Mouse (Mus musculus) forebrain, embryonic 14.5 days (tissue): ENCODE measurements around the gene Serinc5. TPM values are rescaled to one million over a fixed set of nuclear protein-coding genes. Genes with fewer than 3 reads are reported as not detected.

ENCODE experiments used
- ATAC-seq: fragments of 200-750 bp; cut with Nextera tagmentation; 2 replicates; pipeline ENCODE4 v1.8.0; 2017; ENCODE audit warnings: mild to moderate bottlenecking, moderate library complexity
- DNase-seq: peaks from one replicate; pipeline ENCODE4 v3.0.0-alpha.2; 2015; ENCODE audit warnings: low spot score
- H3K27ac ChIP-seq: fragments of 300-500 bp; sonication (generic); 2 replicates; pipeline ENCODE4 v1.5.1; 2014; ENCODE audit warnings: low read depth, mild to moderate bottlenecking, control low read depth, low read length, moderate library complexity
- H3K27me3 ChIP-seq: fragments of 300-500 bp; sonication (generic); replicated peaks from 2 replicates; pipeline ENCODE4 v1.6.1; 2014; ENCODE audit warnings: low read length, control low read depth, mixed read lengths; ENCODE audit not compliant: control insufficient read depth, insufficient read depth
- H3K36me3 ChIP-seq: fragments of 300-500 bp; sonication (generic); 2 replicates; pipeline ENCODE4 v1.6.1; 2014; ENCODE audit warnings: low read length, control low read depth; ENCODE audit not compliant: control insufficient read depth, insufficient read depth
- H3K4me1 ChIP-seq: fragments of 300-500 bp; sonication (generic); 2 replicates; pipeline ENCODE4 v1.6.1; 2014; ENCODE audit warnings: antibody characterized with exemption, low read length, control low read depth; ENCODE audit not compliant: control insufficient read depth, insufficient read depth
- H3K4me2 ChIP-seq: fragments of 300-500 bp; sonication (generic); 2 replicates; pipeline ENCODE4 v1.6.1; 2014; ENCODE audit warnings: mild to moderate bottlenecking, control low read depth, low read length
- H3K4me3 ChIP-seq: fragments of 300-500 bp; sonication (generic); 2 replicates; pipeline ENCODE4 v1.5.1; 2014; ENCODE audit warnings: low read depth, low read length, control low read depth
- H3K9ac ChIP-seq: fragments of 300-500 bp; sonication (generic); 2 replicates; pipeline ENCODE4 v1.6.1; 2014; ENCODE audit warnings: mild to moderate bottlenecking, low read length, control low read depth, moderate library complexity
- H3K9me3 ChIP-seq: fragments of 300-500 bp; sonication (generic); replicated peaks from 2 replicates; pipeline ENCODE4 v1.6.1; 2016; ENCODE audit warnings: low read length, control low read depth, mixed read lengths; ENCODE audit not compliant: control insufficient read depth
- WGBS: fragments of 180-500 bp; shearing (Covaris S2); extraction: QIAGEN DNeasy Blood & Tissue Kit; methylation state at CpG from one replicate; pipeline ENCODE4 v1.1.7; 2014; 5-methylcytosine and 5-hydroxymethylcytosine counted together
- polyA plus RNA-seq: library from polyadenylated mRNA; unstranded; fragments of >200 nt; fragmentation: Nextera tagmentation; extraction: Ambion mirVana; gene quantifications from 2 replicates; pipeline ENCODE4 v1.2.1, GENCODE M21; 2014

Serinc5 gene
- polyA plus RNA-seq, 1 experiment from 2014 or later = 13.7 TPM

GRCm38 (mm10) chr13:92631450-92631849 is 20.6 kb downstream of the Serinc5 start:
- H3K4me3 ChIP-seq = no peak overlapping the region
- H3K4me1 ChIP-seq = peaks cover 4% of the 10 kb centered on the region; the same call in 1 of the 2 replicates
- no peaks in the 10 kb centered on the region for H3K36me3 ChIP-seq
- ATAC-seq = no peak
- no peaks in the 10 kb centered on the region for H3K9me3 ChIP-seq
- H3K9ac ChIP-seq = no peak overlapping the region
- 65% methylated on average over 4 of the region's 4 CpGs for WGBS
- no peak overlapping the region for H3K4me2 ChIP-seq
- H3K27me3 ChIP-seq = no peaks in the 10 kb centered on the region
- no peak for DNase-seq
- H3K27ac ChIP-seq = no peak overlapping the region

GRCm38 (mm10) chr13:92632550-92632949 is 21.7 kb downstream of the Serinc5 start:
- Histone ChIP-seq H3K9me3 (no peaks in the 10 kb centered on the region), H3K4me1 (peaks cover 8% of the 10 kb centered on the region; the same call in 1 of the 2 replicates), H3K4me3 (no peak overlapping the region), H3K36me3 (no peaks in the 10 kb centered on the region), H3K4me2 (no peak overlapping the region), H3K27ac (no peak overlapping the region), H3K9ac (no peak overlapping the region), H3K27me3 (no peaks in the 10 kb centered on the region)
- WGBS = 51% methylated on average over 4 of the region's 4 CpGs
- DNase-seq = no peak
- no peak for ATAC-seq

GRCm38 (mm10) chr13:92635040-92635439 is 24.1 kb downstream of the Serinc5 start:
- 34% methylated on average over 2 of the region's 2 CpGs for WGBS
- Histone ChIP-seq H3K27ac (no peak overlapping the region), H3K27me3 (no peaks in the 10 kb centered on the region), H3K4me2 (no peak overlapping the region), H3K9ac (no peak overlapping the region), H3K4me1 (peaks cover 8% of the 10 kb centered on the region; the same call in 1 of the 2 replicates), H3K9me3 (no peaks in the 10 kb centered on the region), H3K4me3 (no peak overlapping the region), H3K36me3 (no peaks in the 10 kb centered on the region)
- ATAC-seq (no peak), DNase-seq (no peak)

GRCm38 (mm10) chr13:92636226-92636909 is 25.5 kb downstream of the Serinc5 start:
- Histone ChIP-seq H3K4me1 (peaks cover 8% of the 10 kb centered on the region; the same call in 1 of the 2 replicates), H3K9ac (no peak overlapping the region), H3K9me3 (no peaks in the 10 kb centered on the region), H3K36me3 (no peaks in the 10 kb centered on the region), H3K27ac (no peak overlapping the region), H3K4me3 (no peak overlapping the region), H3K27me3 (no peaks in the 10 kb centered on the region), H3K4me2 (no peak overlapping the region)
- 69% methylated on average over 6 of the region's 6 CpGs for WGBS
- DNase-seq = no peak
- ATAC-seq = no peak

GRCm38 (mm10) chr13:92636910-92637275 is 26.0 kb downstream of the Serinc5 start:
- Histone ChIP-seq H3K4me2 (peak overlapping the region; percentile 25; the same call in 1 of the 2 replicates), H3K9ac (peak overlapping the region; percentile 17; the same call in 1 of the 2 replicates), H3K4me1 (peaks cover 8% of the 10 kb centered on the region; the same call in 1 of the 2 replicates), H3K27me3 (no peaks in the 10 kb centered on the region), H3K4me3 (no peak overlapping the region), H3K36me3 (no peaks in the 10 kb centered on the region), H3K27ac (peak overlapping the region; percentile 21; the same call in 1 of the 2 replicates), H3K9me3 (no peaks in the 10 kb centered on the region)
- ATAC-seq (peak; percentile 86), DNase-seq (peak; percentile 82)
- 2% methylated on average over 7 of the region's 7 CpGs for WGBS

- H3K4me2 ChIP-seq = no peak overlapping the region
- no peak overlapping the region for H3K9ac ChIP-seq
- H3K9me3 ChIP-seq = no peaks in the 10 kb centered on the region
- H3K27ac ChIP-seq = no peak overlapping the region
- no peak for ATAC-seq
- H3K4me1 ChIP-seq = 0 out of 2 replicates have a peak, but pooled peaks cover 5% of the 10 kb centered on the region
- no peak for DNase-seq
- H3K4me3 ChIP-seq = no peak overlapping the region
- H3K27me3 ChIP-seq = no peaks in the 10 kb centered on the region
- no peaks in the 10 kb centered on the region for H3K36me3 ChIP-seq
- 80% methylated on average over 12 of the region's 12 CpGs for WGBS
These were observed 28.5 kb downstream of the Serinc5 start for GRCm38 (mm10) chr13:92639093-92640014.

GRCm38 (mm10) chr13:92644199-92644598 is 33.3 kb downstream of the Serinc5 start:
- no peaks in the 10 kb centered on the region for H3K36me3 ChIP-seq
- no peaks in the 10 kb centered on the region for H3K27me3 ChIP-seq
- WGBS = 88% methylated on average over 3 of the region's 3 CpGs
- DNase-seq = no peak
- H3K9me3 ChIP-seq = no peaks in the 10 kb centered on the region
- H3K27ac ChIP-seq = no peak overlapping the region
- H3K9ac ChIP-seq = no peak overlapping the region
- H3K4me1 ChIP-seq = no peaks in the 10 kb centered on the region
- H3K4me3 ChIP-seq = no peak overlapping the region
- H3K4me2 ChIP-seq = no peak overlapping the region
- ATAC-seq = no peak

GRCm38 (mm10) chr13:92644753-92645152 is 33.9 kb downstream of the Serinc5 start:
- DNase-seq (no peak), ATAC-seq (no peak)
- Histone ChIP-seq H3K9ac (no peak overlapping the region), H3K27ac (no peak overlapping the region), H3K4me3 (no peak overlapping the region), H3K4me2 (no peak overlapping the region), H3K9me3 (no peaks in the 10 kb centered on the region), H3K27me3 (no peaks in the 10 kb centered on the region), H3K4me1 (no peaks in the 10 kb centered on the region), H3K36me3 (no peaks in the 10 kb centered on the region)
- WGBS = 63% methylated on average over 6 of the region's 6 CpGs
